Mouse (Mus musculus): ENCODE data around the gene Dll1.

Gene Dll1

GRCm38 (mm10) chr17:15376494-15377181, at the start of gene Dll1:
Gene Dll1, minus strand, starts transcription at chr17:15376872.
- no peak for DNase-seq (ENCODE audit: low spot score)

- DNase-seq (ENCODE audit: low spot score), result no peak
Measured at GRCm38 (mm10) chr17:15425931-15426330, 49.3 kb upstream of the Dll1 start.

GRCm38 (mm10) chr17:15423080-15423765, 46.6 kb upstream of the Dll1 start:
- DNase-seq (ENCODE audit: low spot score), result peak; percentile 10

GRCm38 (mm10) chr17:15422666-15423065, 46.0 kb upstream of the Dll1 start:
- DNase-seq (ENCODE audit: low spot score), result no peak

GRCm38 (mm10) chr17:15421446-15421845, 44.8 kb upstream of the Dll1 start:
- DNase-seq (ENCODE audit: low spot score), result no peak

- DNase-seq (ENCODE audit: low spot score), result no peak
Measured at GRCm38 (mm10) chr17:15420021-15420603, 43.4 kb upstream of the Dll1 start.

GRCm38 (mm10) chr17:15419534-15419933, 42.9 kb upstream of the Dll1 start:
- DNase-seq (ENCODE audit: low spot score), result no peak

GRCm38 (mm10) chr17:15416596-15417215, 40.0 kb upstream of the Dll1 start:
- no peak for DNase-seq (ENCODE audit: low spot score)

GRCm38 (mm10) chr17:15410861-15411260, 34.2 kb upstream of the Dll1 start:
- no peak for DNase-seq (ENCODE audit: low spot score)

- no peak for DNase-seq (ENCODE audit: low spot score)
Measured at GRCm38 (mm10) chr17:15409261-15409660, 32.6 kb upstream of the Dll1 start.

- no peak for DNase-seq (ENCODE audit: low spot score)
Measured at GRCm38 (mm10) chr17:15406576-15406975, 29.9 kb upstream of the Dll1 start.

- no peak for DNase-seq (ENCODE audit: low spot score)
Measured at GRCm38 (mm10) chr17:15401716-15402115, 25.0 kb upstream of the Dll1 start.

GRCm38 (mm10) chr17:15395997-15396675, 19.5 kb upstream of the Dll1 start, which contains the start of gene Fam120b:
Gene Fam120b, plus strand, starts transcription at chr17:15396202.
- peak; percentile 79 for DNase-seq (ENCODE audit: low spot score)

- no peak for DNase-seq (ENCODE audit: low spot score)
Measured at GRCm38 (mm10) chr17:15389356-15389755, 12.7 kb upstream of the Dll1 start.

GRCm38 (mm10) chr17:15388892-15389291, 12.2 kb upstream of the Dll1 start:
- no peak for DNase-seq (ENCODE audit: low spot score)

- no peak for DNase-seq (ENCODE audit: low spot score)
Measured at GRCm38 (mm10) chr17:15383360-15383759, 6.7 kb upstream of the Dll1 start.

GRCm38 (mm10) chr17:15381869-15382660, 5.4 kb upstream of the Dll1 start:
- no peak for DNase-seq (ENCODE audit: low spot score)

- DNase-seq (ENCODE audit: low spot score), result peak; percentile 33
Measured at GRCm38 (mm10) chr17:15381092-15381860, 4.6 kb upstream of the Dll1 start.

GRCm38 (mm10) chr17:15380641-15381051, 4.0 kb upstream of the Dll1 start:
- peak; percentile 36 for DNase-seq (ENCODE audit: low spot score)

- no peak for DNase-seq (ENCODE audit: low spot score)
Measured at GRCm38 (mm10) chr17:15379741-15380526, 3.3 kb upstream of the Dll1 start.

All from ovary, postnatal 36 days (tissue).